Mouse (Mus musculus) bone marrow macrophage, adult 2 months (primary cell): Measurements from ENCODE around the gene Gm29666.

Source experiments
- CTCF ChIP-seq: IDR thresholded peaks from 2 replicates; pipeline ENCODE4 v1.5.1; 2012; ENCODE audit warnings: low read depth, mild to moderate bottlenecking, low read length, moderate library complexity
- POLR2A ChIP-seq: IDR thresholded peaks from 2 replicates; pipeline ENCODE4 v1.6.1; 2012; ENCODE audit warnings: mild to moderate bottlenecking, low read depth, low read length, borderline replicate concordance

DNA sequence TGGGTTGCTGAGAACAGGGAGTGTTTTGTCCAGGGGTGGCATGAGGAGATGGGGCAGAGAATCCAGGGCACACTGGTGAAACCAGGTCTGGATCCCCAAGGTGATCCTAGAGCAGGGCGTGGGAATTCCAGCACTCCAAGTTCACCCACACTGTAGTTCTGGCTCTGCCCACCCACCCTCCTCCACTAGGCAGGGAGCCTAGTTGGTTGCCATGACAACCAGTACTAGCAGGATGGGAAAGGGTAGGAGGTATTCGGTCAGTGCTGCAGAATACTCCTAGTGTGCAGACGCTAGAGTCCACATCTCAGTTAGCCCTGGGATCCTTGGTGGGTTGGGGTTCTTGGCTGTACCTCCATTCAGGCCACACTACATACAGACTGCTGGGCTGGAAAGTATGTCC, 38.0 kb upstream of the Gm29666 start:
- TF ChIP-seq CTCF (no peak), POLR2A (no peak)
